14 mouse cellular contexts compared by ENCODE assay signal in genomic region chr4:127469877-127470276, GRCm38 (mm10).
"Had no signal": no experiment of that assay in that cellular context is flagged by ENCODE, and none has a peak within 500 bp of the region (broad histone marks: within the 10 kb centered on the region; RNA-seq: fewer than 3 reads in every experiment).

No protein-coding gene starts in this region.

- ATAC-seq: midbrain, embryonic 16.5 days had no signal

- DNase-seq: lung, adult 18-20 months; lung, embryonic 14.5 days; lung, postnatal 10 days; lung, postnatal 4 days; midbrain, embryonic 14.5 days; retina, postnatal 1 day; right cerebral cortex, adult 18-20 months; right cerebral cortex, postnatal 25 days; right cerebral cortex, postnatal 4 days; spleen, adult 18-20 months; thymus, adult 18-20 months; thymus, postnatal 14 days; thymus, postnatal 36 days had no signal
